Mouse (Mus musculus): ENCODE data around the gene Dlgap4.

GRCm38 (mm10) chr2:156620874-156621273 is 7.4 kb downstream of the Dlgap4 start:
- TF ChIP-seq CTCF (IDR thresholded peaks at IDR 0.05; ENCODE audit: control insufficient read depth, insufficient read depth, insufficient read length) (no peak), MAX (IDR thresholded peaks at IDR 0.05) (no peak), FOSL1 (IDR thresholded peaks at IDR 0.05; ENCODE audit: insufficient read depth, low read length, poor library complexity, severe bottlenecking) (no peak), USF1 (IDR thresholded peaks at IDR 0.05; ENCODE audit: low read depth) (no peak), MYOD1 (IDR thresholded peaks at IDR 0.05; ENCODE audit: control insufficient read depth, insufficient read length, low read depth) (no peak), CEBPB (IDR thresholded peaks at IDR 0.05; ENCODE audit: low read depth) (no peak), MYOG (IDR thresholded peaks at IDR 0.05; ENCODE audit: control insufficient read depth, extremely low read depth, insufficient read length) (no peak)
